Mouse (Mus musculus): ENCODE data around the gene Mical1.

DNA sequence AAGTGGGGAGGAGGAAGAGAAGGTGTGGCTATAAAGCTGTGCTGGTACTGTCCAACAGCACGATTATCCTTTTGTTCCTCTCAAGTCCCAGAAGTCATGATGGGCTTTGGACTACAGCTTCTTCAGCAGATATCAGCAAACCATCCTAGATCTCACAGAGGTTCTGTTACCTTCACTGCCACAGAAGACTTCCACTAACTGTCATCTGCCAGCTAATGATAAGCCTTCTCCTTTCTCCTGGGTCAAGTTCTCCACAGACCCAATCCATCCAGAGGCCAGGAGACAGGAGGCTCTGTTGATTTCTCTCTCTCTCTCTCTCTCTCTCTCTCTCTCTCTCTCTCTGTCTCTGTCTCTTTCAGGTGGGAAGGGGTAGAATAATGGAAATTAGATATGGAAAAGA lies 27.9 kb upstream of the Mical1 start:
- TF ChIP-seq CTCF (IDR thresholded peaks at IDR 0.05; ENCODE audit: low read depth), result no peak
- TF ChIP-seq EP300 (IDR thresholded peaks at IDR 0.05; ENCODE audit: low read depth), result no peak

Data from heart, postnatal 0 days (tissue).